In the genomic region with DNA sequence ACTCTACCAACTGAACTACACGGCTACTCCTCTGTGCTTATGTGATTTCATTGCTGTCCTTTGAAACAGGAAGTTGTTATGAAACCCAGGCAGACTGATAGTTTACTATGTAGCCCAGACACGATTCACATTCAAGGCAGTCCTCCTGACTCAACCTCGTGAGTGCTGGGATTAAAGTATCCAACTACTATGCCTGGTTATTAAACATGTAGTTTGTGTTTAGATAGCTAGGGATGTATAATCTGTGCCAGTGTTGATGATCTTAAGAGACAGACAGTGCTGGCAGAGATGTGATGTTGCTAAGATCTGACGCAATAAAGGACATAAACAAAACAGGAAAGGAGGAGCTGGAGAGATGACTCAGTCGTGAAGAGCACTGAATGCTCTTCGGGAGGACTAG, we compare ENCODE assay signal across 17 mouse cellular contexts. TPM values are rescaled to one million over a fixed set of nuclear protein-coding genes. Genes with fewer than 3 reads are reported as not detected.
DNase-seq lines count a peak whose midpoint lies in the region; ATAC-seq and TF ChIP-seq lines count a peak whose summit lies in the region.
"Had no signal": no experiment of that assay in that cellular context is flagged by ENCODE, and none has a peak within 500 bp of the region (broad histone marks: within the 10 kb centered on the region; RNA-seq: fewer than 3 reads in every experiment).

No protein-coding gene starts in this region.

- no peak overlapping the region for H3K27ac ChIP-seq in lung, embryonic 14.5 days (ENCODE audit: low read depth)
- peak overlapping the region; percentile 17; the same call in 1 of the 2 replicates for H3K27ac ChIP-seq in small intestine, adult 2 months (ENCODE audit: insufficient read depth, low read depth, low read length)
- no peak overlapping the region for H3K27ac ChIP-seq in kidney, embryonic 16.5 days (ENCODE audit: low read length)
- H3K27ac ChIP-seq in liver, embryonic 11.5 days (ENCODE audit: low read depth, low read length), result no peak overlapping the region
- H3K27ac ChIP-seq: embryonic facial prominence, embryonic 15.5 days; hindbrain, embryonic 13.5 days; layer of hippocampus, adult 2 months; midbrain, embryonic 13.5 days had no signal

- TF ChIP-seq CTCF in lung, embryonic 14.5 days (IDR thresholded peaks at IDR 0.05; ENCODE audit: low read depth), result no peak
- no peak for TF ChIP-seq CTCF in lung, adult 2 months (IDR thresholded peaks at IDR 0.05; ENCODE audit: insufficient read depth, low read length)
- no peak for TF ChIP-seq CTCF in small intestine, adult 2 months (IDR thresholded peaks at IDR 0.05; ENCODE audit: extremely low read depth, insufficient read length, insufficient replicate concordance, low read depth, low read length)

- H3K4me3 ChIP-seq in lung, embryonic 14.5 days (ENCODE audit: low read depth, low read length), result no peak overlapping the region
- no peak overlapping the region for H3K4me3 ChIP-seq in lung, adult 2 months (replicated peaks; ENCODE audit: extremely low read depth, low read depth, low read length)
- H3K4me3 ChIP-seq in small intestine, adult 2 months (ENCODE audit: low read depth, low read length), result no peak overlapping the region
- H3K4me3 ChIP-seq in kidney, embryonic 16.5 days (ENCODE audit: low read length), result no peak overlapping the region
- no peak overlapping the region for H3K4me3 ChIP-seq in liver, embryonic 11.5 days (ENCODE audit: low read depth, low read length)
- H3K4me3 ChIP-seq: hindbrain, embryonic 13.5 days; layer of hippocampus, adult 2 months had no signal

- H3K27me3 ChIP-seq in lung, embryonic 14.5 days (ENCODE audit: insufficient read depth, low read length), result peaks cover 29% of the 10 kb centered on the region
- H3K27me3 ChIP-seq in small intestine, adult 2 months (ENCODE audit: control insufficient read depth, insufficient read depth, low read length), result peaks cover 10% of the 10 kb centered on the region
- H3K27me3 ChIP-seq in kidney, embryonic 16.5 days (ENCODE audit: insufficient read depth, low read length), result peaks cover 36% of the 10 kb centered on the region
- peaks cover 40% of the 10 kb centered on the region for H3K27me3 ChIP-seq in liver, embryonic 11.5 days (replicated peaks; ENCODE audit: control insufficient read depth, insufficient read depth, low read length)

- peaks cover 2% of the 10 kb centered on the region; the same call in 1 of the 2 replicates for H3K4me1 ChIP-seq in lung, embryonic 14.5 days (ENCODE audit: insufficient read depth)
- H3K4me1 ChIP-seq in lung, adult 2 months (ENCODE audit: control insufficient read depth, insufficient read depth, low read length), result no peaks in the 10 kb centered on the region; the same call in 1 of the 2 replicates
- H3K4me1 ChIP-seq in small intestine, adult 2 months (ENCODE audit: control insufficient read depth, insufficient read depth, insufficient read length, low read length), result no peaks in the 10 kb centered on the region; the same call in none of the 2 replicates
- H3K4me1 ChIP-seq in kidney, embryonic 16.5 days (ENCODE audit: insufficient read depth, low read length), result peaks cover 18% of the 10 kb centered on the region; the same call in 1 of the 2 replicates
- H3K4me1 ChIP-seq in liver, embryonic 11.5 days (replicated peaks; ENCODE audit: control insufficient read depth, insufficient read depth, low read length), result peaks cover 3% of the 10 kb centered on the region; the same call in 1 of the 2 replicates

- peak; percentile 50 for DNase-seq in lung, embryonic 14.5 days
- no peak for DNase-seq in lung, adult 2 months
- DNase-seq in NIH3T3 (ENCODE audit: low read depth), result peak; percentile 17
- no peak for DNase-seq in liver, embryonic 11.5 days (ENCODE audit: low spot score)
- DNase-seq in adrenal gland, adult 8-10 months, result no peak
- DNase-seq: cerebellum, adult 11-12 months; kidney, adult 11 months; liver; lung, postnatal 14 days; right cerebral cortex, postnatal 25 days had no signal

- H3K9me3 ChIP-seq in lung, embryonic 14.5 days (ENCODE audit: low read depth, low read length), result no peaks in the 10 kb centered on the region
- no peaks in the 10 kb centered on the region for H3K9me3 ChIP-seq in kidney, embryonic 16.5 days (ENCODE audit: low read length)
- H3K9me3 ChIP-seq in liver, embryonic 11.5 days (ENCODE audit: control insufficient read depth, low read length), result no peaks in the 10 kb centered on the region
- H3K9me3 ChIP-seq: embryonic facial prominence, embryonic 15.5 days; hindbrain, embryonic 13.5 days; midbrain, embryonic 13.5 days had no signal

- peak; percentile 7; the same call in 1 of the 2 replicates for ATAC-seq in lung, embryonic 14.5 days (ENCODE audit: insufficient read depth)
- ATAC-seq in hematopoietic stem cell, adult 5-6 weeks (replicated peaks in 1 of 2; ENCODE audit: insufficient read depth in 1 of 2, low FRiP score in 2 of 2, low TSS enrichment in 1 of 2, low read depth in 1 of 2, poor library complexity in 2 of 2, severe bottlenecking in 2 of 2), result peak; percentile 48 to 54; a peak in 3 of 4 replicates
- ATAC-seq in kidney, embryonic 16.5 days (ENCODE audit: low FRiP score, low TSS enrichment), result no peak
- ATAC-seq in liver, embryonic 11.5 days (replicated peaks; ENCODE audit: low FRiP score), result no peak
- ATAC-seq: midbrain, embryonic 13.5 days had no signal

- H3K36me3 ChIP-seq in lung, embryonic 14.5 days (ENCODE audit: insufficient read depth), result no peaks in the 10 kb centered on the region
- H3K36me3 ChIP-seq in small intestine, adult 2 months (ENCODE audit: control insufficient read depth, insufficient read depth, low read length), result no peaks in the 10 kb centered on the region
- no peaks in the 10 kb centered on the region for H3K36me3 ChIP-seq in kidney, embryonic 16.5 days (ENCODE audit: insufficient read depth, low read length)
- H3K36me3 ChIP-seq in liver, embryonic 11.5 days (ENCODE audit: control insufficient read depth, insufficient read depth, low read length), result no peaks in the 10 kb centered on the region
- H3K36me3 ChIP-seq: embryonic facial prominence, embryonic 15.5 days; hindbrain, embryonic 13.5 days; midbrain, embryonic 13.5 days had no signal

- 30% methylated on average over 6 of the region's 6 CpGs for WGBS in lung, embryonic 14.5 days
- 18% methylated on average over 6 of the region's 6 CpGs for WGBS in lung, adult 2 months
- 24% methylated on average over 6 of the region's 6 CpGs for WGBS in small intestine, adult 2 months
- 53% methylated on average over 6 of the region's 6 CpGs for WGBS in kidney, embryonic 16.5 days
- 37% methylated on average over 6 of the region's 6 CpGs for WGBS in liver, embryonic 11.5 days

- H3K4me2 ChIP-seq in lung, embryonic 14.5 days, result no peak overlapping the region
- no peak overlapping the region for H3K4me2 ChIP-seq in kidney, embryonic 16.5 days (replicated peaks; ENCODE audit: low read depth, low read length)
- no peak overlapping the region for H3K4me2 ChIP-seq in liver, embryonic 11.5 days

- H3K9ac ChIP-seq in lung, embryonic 14.5 days, result no peak overlapping the region
- H3K9ac ChIP-seq in kidney, embryonic 16.5 days (replicated peaks; ENCODE audit: low read length), result no peak overlapping the region
- no peak overlapping the region for H3K9ac ChIP-seq in liver, embryonic 11.5 days (ENCODE audit: low read depth, low read length)
- H3K9ac ChIP-seq: embryonic facial prominence, embryonic 15.5 days; hindbrain, embryonic 13.5 days; midbrain, embryonic 13.5 days had no signal

- TF ChIP-seq POLR2A in lung, adult 2 months (IDR thresholded peaks at IDR 0.05; ENCODE audit: borderline replicate concordance, extremely low read depth, low read depth, low read length), result no peak
- TF ChIP-seq POLR2A in small intestine, adult 2 months (IDR thresholded peaks at IDR 0.05; ENCODE audit: low read depth, low read length), result no peak

RNA-seq across cellular contexts. Expression of a gene that starts 1.5 kb away (rescaled TPM):
- 13.6 and 16.3 TPM in 2 replicates for polyA plus RNA-seq in lung, embryonic 14.5 days (2014; fragmentation: Nextera tagmentation; extraction: Ambion mirVana)
- 7.8 and 8.1 TPM in 2 replicates for polyA plus RNA-seq in lung, adult 2 months (2012; rRNA removed)
- total RNA-seq in hematopoietic stem cell, adult 5-6 weeks (2017), result 0.65 TPM in 1 of 2 replicates, not detected in the other
- polyA plus RNA-seq in small intestine, adult 2 months (2012; rRNA removed), result 5.5 and 6.4 TPM in 2 replicates
- polyA plus RNA-seq in kidney, embryonic 16.5 days (2015; fragmentation: Nextera tagmentation; extraction: Ambion mirVana), result 25.2 and 29.4 TPM in 2 replicates
- 2.7 and 3.9 TPM in 2 replicates for polyA plus RNA-seq in liver, embryonic 11.5 days (2014; fragmentation: Nextera tagmentation; extraction: Ambion mirVana)
- total RNA-seq in adrenal gland, adult 8-10 months (2022), result 10 to 100 TPM in 2 of 4 experiments, 1 to 10 TPM in 2; 8.3 to 11.8 (median 10.1) TPM

Comparison
In these comparisons a context has a peak if more than half of its experiments do, and no peak if none do; other contexts are left out.
1. DNase-seq: peak in lung, embryonic 14.5 days (single experiment) and NIH3T3 (single experiment); none in lung, adult 2 months (single experiment), liver, embryonic 11.5 days (single experiment) and adrenal gland, adult 8-10 months (single experiment).
2. ATAC-seq: peak in lung, embryonic 14.5 days (single experiment) and hematopoietic stem cell, adult 5-6 weeks (2 of 2); none in kidney, embryonic 16.5 days (single experiment) and liver, embryonic 11.5 days (single experiment).